Mouse (Mus musculus) monocyte, adult 5-6 weeks (primary cell): ENCODE measurements around the gene Ddx17. TPM values are rescaled to one million over a fixed set of nuclear protein-coding genes. Genes with fewer than 3 reads are reported as not detected.

ENCODE experiments used
- ATAC-seq: fragments of 153-309, 156-312 bp; replicated peaks from 2 replicates; pipeline ENCODE4 v1.8.0; 2017; ENCODE audit warnings: mild to moderate bottlenecking; ENCODE audit not compliant: low TSS enrichment, insufficient number of reproducible peaks, severe bottlenecking, poor library complexity, low FRiP score
- total RNA-seq: library from RNA; stranded (forward); fragments of 200-1000, 200-491, 200-594 nt; gene quantifications from 3 replicates; pipeline ENCODE4 v1.2.3, GENCODE M21; 2017

Gene Ddx17
- total RNA-seq, 1 experiment from 2014 or later, result 261 TPM

DNA sequence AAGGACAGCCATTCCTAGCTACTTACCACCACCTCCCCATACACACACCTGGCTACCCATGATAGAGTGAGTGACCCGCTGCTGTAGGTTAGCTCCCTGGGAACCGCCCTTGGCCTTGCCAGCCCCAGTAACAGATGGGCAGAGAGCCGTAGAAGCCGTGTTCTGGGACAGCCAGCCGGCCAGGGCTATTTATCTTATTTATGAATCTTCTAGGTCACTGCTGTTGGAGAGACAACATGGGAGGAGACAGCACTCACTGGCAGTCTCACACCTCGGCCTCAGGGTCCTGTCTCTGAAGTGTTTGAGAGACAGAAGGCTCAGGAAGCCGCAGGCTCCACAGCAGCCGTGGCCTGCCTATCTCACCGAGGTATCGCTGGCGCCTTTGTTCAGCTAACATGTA lies 57.1 kb downstream of the Ddx17 start:
- no peak for ATAC-seq

DNA sequence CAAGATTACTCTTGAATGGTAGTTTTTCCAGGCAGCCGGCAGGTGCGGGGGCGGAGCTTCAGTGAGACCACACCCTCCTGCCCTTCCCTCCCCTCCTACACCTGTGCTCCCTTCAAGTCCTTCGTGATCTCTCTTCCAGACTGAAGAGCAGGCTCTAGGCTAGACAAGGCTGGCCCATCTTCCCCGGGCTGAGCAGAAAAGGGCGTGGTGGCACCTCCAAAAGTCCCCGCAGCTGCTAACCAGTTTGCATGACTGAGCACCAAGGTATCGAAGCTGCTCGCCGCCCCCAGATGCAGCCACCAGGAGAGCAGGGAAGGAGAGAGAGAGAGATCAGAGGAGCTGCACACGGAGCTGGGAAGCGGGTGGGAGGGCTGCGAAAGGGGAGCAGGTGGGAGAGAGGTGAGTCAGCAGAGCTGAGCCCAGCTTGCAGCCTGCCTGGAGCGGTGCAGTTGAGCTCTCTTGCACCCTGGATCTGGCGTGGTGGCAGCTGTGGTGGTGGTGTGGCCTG lies 65.3 kb downstream of the Ddx17 start:
- ATAC-seq, result no peak

Other genes starting within 250 kb of the Ddx17 start
- gene Pla2g6, start 218.4 kb downstream of the Ddx17 start, total RNA-seq, result 1.1 to 5.4 TPM (median 3.4 TPM) in 3 replicates
- 9.8 to 14.5 TPM (median 10.4 TPM) in 3 replicates for gene Maff, start 200.1 kb downstream of the Ddx17 start, total RNA-seq
- 10.6 to 25.9 TPM (median 19.9 TPM) in 3 replicates for gene Tmem184b, start 143.2 kb downstream of the Ddx17 start, total RNA-seq
- gene Csnk1e, start 91.2 kb downstream of the Ddx17 start, total RNA-seq, result 40.4 to 66.9 TPM (median 49.9 TPM) in 3 replicates
- gene Kcnj4, start 41.5 kb downstream of the Ddx17 start, total RNA-seq, result not detected in 3 replicates
- gene Kdelr3, start 30.3 kb downstream of the Ddx17 start, total RNA-seq, result not detected in 3 replicates
- 0.97 TPM in 1 of 3 replicates, not detected in the others for gene Dmc1, start 58.4 kb upstream of the Ddx17 start, total RNA-seq
- 1.0 to 4.5 TPM (median 1.3 TPM) in 3 replicates for gene Fam227a, start 112.2 kb upstream of the Ddx17 start, total RNA-seq
- 12.1 to 23.7 TPM (median 18.3 TPM) in 3 replicates for gene Cby1, start 112.5 kb upstream of the Ddx17 start, total RNA-seq
- 84.8 to 123 TPM (median 106 TPM) in 3 replicates for gene Tomm22, start 124.1 kb upstream of the Ddx17 start, total RNA-seq
- 15.8 to 20.3 TPM (median 16.9 TPM) in 3 replicates for gene Josd1, start 141.2 kb upstream of the Ddx17 start, total RNA-seq
- gene Gtpbp1, start 144.1 kb upstream of the Ddx17 start, total RNA-seq, result 53.0 to 76.7 TPM (median 73.7 TPM) in 3 replicates
- 138 to 194 TPM (median 160 TPM) in 3 replicates for gene Sun2, start 195.8 kb upstream of the Ddx17 start, total RNA-seq
- gene Dnal4, start 231.1 kb upstream of the Ddx17 start, total RNA-seq, result 8.3 to 15.0 TPM (median 9.1 TPM) in 3 replicates